Mouse (Mus musculus) adrenal gland (tissue): ENCODE measurements around the gene Dcaf6.
"Not testable (repeated sequence)": the region's sequence is repeated elsewhere in the genome, so short reads cannot be mapped to it uniquely, and the experiment has no call there.

Experiments used
- intact Hi-C: fragments of 180-260 bp; cut with DNase I; formaldehyde crosslinking; loops from one replicate; pipeline ENCODE4 v1.15.1; 2025

Gene Dcaf6

DNA sequence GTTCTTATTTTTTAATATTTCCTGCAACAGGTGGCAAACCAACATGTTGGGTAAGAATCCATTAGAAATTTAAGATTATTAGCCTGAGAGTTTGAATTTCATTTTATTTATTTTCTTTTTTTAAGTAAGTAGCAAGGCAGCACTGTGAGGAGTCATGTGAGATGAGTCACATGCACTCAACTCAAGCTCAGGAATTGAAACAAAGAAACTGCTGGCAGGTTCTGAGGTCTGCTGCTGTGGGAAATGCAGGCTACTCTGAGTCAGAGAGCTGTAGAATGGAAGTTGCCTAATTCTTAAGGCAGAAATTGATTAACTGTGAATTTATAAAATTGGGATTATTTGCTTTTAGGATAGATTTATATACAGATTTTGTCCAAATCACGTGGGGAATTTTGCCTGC is 27.4 kb downstream of the Dcaf6 start:
- intact Hi-C loops: no loop called here

GRCm38 (mm10) chr1:165426254-165426653 is 34.0 kb downstream of the Dcaf6 start:
- intact Hi-C loops: no loop called here

GRCm38 (mm10) chr1:165421357-165421915 is 38.8 kb downstream of the Dcaf6 start:
- intact Hi-C loops: no loop called here

- intact Hi-C loops: no loop called here
Observed at GRCm38 (mm10) chr1:165396401-165396805, 63.9 kb downstream of the Dcaf6 start.

DNA sequence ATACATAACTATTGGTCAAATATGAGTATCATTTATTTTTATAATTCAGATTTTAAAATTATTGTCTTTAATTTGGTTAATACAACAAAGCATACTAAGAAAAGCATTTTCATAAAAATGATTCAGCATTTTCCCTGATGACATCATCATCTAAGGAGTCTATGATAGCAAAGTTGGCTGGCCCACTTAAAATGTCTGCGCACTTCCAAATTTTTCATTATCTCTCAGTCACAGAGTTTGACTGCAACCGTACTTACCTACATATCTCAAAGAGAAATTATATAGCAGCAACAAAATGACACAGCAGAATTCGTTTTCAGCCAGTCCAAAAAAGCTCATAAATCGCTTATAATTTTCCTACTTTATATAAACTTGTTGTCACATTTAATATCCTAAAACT is 64.3 kb downstream of the Dcaf6 start:
- intact Hi-C loops: no loop called here

GRCm38 (mm10) chr1:165394836-165395235 is 65.4 kb downstream of the Dcaf6 start:
- intact Hi-C loops: no loop called here

DNA sequence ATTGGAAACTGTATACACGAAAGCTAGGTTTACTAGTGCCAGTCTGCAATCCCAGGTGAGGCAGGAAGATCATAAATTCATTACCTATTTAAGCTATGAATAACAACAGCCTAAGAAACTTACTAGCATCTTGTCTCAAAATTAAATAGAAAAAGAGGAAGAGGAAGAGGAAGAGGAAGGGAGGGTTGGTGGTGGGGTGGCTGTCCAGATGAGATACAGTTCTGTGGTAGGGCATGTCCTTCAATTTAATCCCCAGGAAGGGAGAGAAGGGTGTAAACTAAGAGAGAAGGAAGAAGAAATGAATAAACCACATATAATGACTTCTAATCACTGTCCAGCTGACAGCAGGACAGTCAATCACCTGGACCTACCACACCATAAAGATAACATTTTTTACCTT is 67.2 kb downstream of the Dcaf6 start:
- intact Hi-C loops: no loop called here

- intact Hi-C loops: loop anchor here (10.0 kb wide), 3 partner anchors 116 to 266 kb away; no protein-coding TSS in a partner anchor
Observed at GRCm38 (mm10) chr1:165388716-165389115, 71.6 kb downstream of the Dcaf6 start.

DNA sequence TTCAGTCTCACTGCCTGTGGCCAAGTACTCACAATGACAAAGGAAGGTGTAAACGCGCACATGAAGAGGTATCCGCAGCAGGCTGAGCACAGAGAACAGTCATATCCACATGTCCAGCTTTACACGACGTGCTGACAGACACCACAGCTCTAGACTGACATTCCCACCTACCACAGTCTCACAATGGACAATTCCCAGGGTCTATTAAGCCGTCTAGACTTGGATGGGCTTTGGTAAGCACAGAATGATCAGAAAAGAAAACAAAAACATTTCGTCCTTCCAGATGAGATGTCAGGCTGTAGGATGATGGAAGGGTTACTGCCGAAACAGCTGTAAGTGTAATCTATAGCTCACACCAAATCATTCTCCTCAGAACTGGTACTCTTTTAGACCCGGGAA is 73.8 kb downstream of the Dcaf6 start:
- intact Hi-C loops: loop anchor here (10.0 kb wide), 3 partner anchors 118 to 268 kb away; no protein-coding TSS in a partner anchor

DNA sequence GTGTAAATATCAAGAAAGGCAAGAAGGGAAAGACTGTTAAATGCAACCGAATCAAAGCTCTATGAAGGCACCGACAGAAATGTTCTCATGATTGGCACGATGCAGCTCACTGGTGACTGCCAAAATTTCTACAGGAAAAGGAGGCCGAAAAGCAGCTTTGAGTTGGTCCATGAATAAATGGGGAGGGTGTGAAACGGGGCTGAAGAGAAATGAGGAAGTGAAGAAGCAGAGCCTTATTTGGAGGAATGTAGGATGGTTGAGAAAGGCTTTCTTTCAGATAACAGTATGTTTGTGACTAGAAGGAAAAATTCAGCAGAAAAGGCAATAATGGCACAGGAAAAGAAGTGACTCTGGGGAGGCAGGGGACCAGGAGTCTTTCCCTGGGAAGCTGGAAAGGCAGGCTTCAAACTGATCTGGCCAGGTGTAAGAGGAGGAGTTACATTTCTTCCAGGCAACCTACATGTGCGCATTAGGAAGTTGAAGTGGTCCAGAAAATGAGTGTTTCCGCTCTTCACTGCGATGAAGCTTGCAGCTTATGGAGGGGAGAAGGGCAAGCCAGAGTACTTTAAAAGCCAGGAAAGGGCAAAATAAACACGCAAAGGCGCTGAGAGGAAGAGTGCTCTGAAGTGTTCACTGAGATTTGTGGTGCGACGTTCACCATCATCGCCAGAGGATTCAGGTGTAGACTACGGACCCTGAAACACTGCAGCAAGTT is 74.3 kb downstream of the Dcaf6 start:
- intact Hi-C loops: loop anchor here (10.0 kb wide), 3 partner anchors 119 to 269 kb away; no protein-coding TSS in a partner anchor

GRCm38 (mm10) chr1:165373839-165374238 is 86.4 kb downstream of the Dcaf6 start:
- intact Hi-C loops: no loop called here

DNA sequence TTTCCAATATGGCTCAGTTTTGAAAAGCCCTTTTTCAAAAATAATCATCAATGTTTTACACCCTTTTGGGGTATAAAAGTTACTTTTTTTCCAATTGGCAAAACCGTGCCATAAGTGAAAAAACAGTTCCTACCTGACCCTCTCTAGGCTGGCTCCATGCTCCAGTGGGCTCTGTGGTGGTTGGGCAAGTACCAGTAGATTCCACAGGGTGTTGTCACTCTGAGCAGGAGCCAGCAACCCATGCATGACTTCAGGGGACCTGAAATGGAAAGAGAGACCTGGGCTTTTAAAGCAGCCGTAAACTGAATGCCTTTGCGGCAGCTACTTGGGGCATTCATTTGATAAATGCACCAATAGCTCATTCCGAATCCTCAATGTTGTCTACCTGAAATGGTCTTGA is 89.3 kb downstream of the Dcaf6 start:
- intact Hi-C loops: no loop called here

GRCm38 (mm10) chr1:165365057-165365456 is 95.2 kb downstream of the Dcaf6 start:
- intact Hi-C loops: no loop called here

DNA sequence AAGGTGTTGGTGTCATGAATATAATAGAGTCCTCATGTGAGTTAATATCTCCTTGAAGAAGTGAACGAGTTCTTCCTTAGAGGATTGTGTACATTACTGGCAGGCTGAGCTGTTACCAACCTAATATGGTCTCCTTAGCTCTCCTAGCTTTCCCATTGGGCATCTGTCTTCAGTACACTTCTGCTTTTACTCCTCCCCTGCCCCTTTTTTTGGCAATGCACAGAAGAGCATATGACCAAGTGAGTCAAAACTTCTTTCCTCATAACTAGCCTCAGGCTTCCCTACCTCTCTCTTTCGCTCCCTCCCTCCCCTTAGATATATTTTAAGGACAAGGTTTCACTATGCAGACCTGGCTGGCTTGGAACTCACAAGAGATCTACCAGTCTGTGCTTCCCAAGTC is 97.0 kb downstream of the Dcaf6 start:
- intact Hi-C loops: no loop called here

DNA sequence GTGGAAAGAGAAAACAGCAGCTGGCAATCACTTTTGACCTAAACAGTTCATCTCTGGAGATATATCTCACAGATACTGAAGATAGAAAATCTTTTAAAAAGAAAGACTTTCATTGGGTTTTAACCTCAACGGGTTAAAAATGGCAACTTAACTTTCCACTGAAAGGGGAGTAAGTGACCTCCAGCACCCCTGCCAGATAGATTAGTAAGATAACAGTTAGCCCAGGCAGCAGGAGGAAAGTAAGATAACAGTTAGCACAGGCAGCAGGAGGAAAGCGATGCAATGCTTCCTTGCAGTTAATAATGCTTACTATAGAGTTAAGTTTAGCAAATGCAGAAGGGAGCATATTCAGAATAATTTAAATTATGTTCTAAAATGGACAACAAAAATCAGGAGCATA is 103.9 kb downstream of the Dcaf6 start:
- intact Hi-C loops: no loop called here

GRCm38 (mm10) chr1:165348627-165349026 is 111.6 kb downstream of the Dcaf6 start:
- intact Hi-C loops: no loop called here

GRCm38 (mm10) chr1:165344453-165344852 is 115.8 kb downstream of the Dcaf6 start:
- intact Hi-C loops: no loop called here

GRCm38 (mm10) chr1:165342126-165342525 is 118.1 kb downstream of the Dcaf6 start:
- intact Hi-C loops: no loop called here

GRCm38 (mm10) chr1:165332797-165333196 is 127.5 kb downstream of the Dcaf6 start:
- intact Hi-C loops: no loop called here

GRCm38 (mm10) chr1:165330859-165331258 is 129.4 kb downstream of the Dcaf6 start:
- intact Hi-C loops: no loop called here

GRCm38 (mm10) chr1:165328384-165329289 is 131.6 kb downstream of the Dcaf6 start:
- intact Hi-C loops: not testable (repeated sequence)

- intact Hi-C loops: no loop called here
Observed at GRCm38 (mm10) chr1:165327831-165328230, 132.4 kb downstream of the Dcaf6 start.
